Mouse (Mus musculus) liver, embryonic 11.5 days (tissue): ENCODE data around the gene Taar5. TPM values are rescaled to one million over a fixed set of nuclear protein-coding genes. Genes with fewer than 3 reads are reported as not detected.

ENCODE experiments used
- ATAC-seq: fragments of 200-750 bp; cut with Nextera tagmentation; replicated peaks from 2 replicates; pipeline ENCODE4 v1.8.0; 2017; ENCODE audit warnings: moderate number of reproducible peaks, mild to moderate bottlenecking, moderate TSS enrichment, moderate library complexity; ENCODE audit not compliant: low FRiP score
- DNase-seq: peaks from one replicate; pipeline ENCODE4 v3.0.0-alpha.2; 2017; ENCODE audit warnings: low spot score
- H3K27ac ChIP-seq: fragments of 300-500 bp; sonication (generic); 2 replicates; pipeline ENCODE4 v1.5.1; 2014; ENCODE audit warnings: mild to moderate bottlenecking, low read depth, low read length, control low read depth
- H3K27me3 ChIP-seq: fragments of 300-500 bp; sonication (generic); replicated peaks from 2 replicates; pipeline ENCODE4 v1.6.1; 2014; ENCODE audit warnings: low read length, mixed read lengths; ENCODE audit not compliant: control insufficient read depth, insufficient read depth
- H3K36me3 ChIP-seq: fragments of 300-500 bp; sonication (generic); 2 replicates; pipeline ENCODE4 v1.6.1; 2014; ENCODE audit warnings: mild to moderate bottlenecking, low read length, moderate library complexity, mixed read lengths; ENCODE audit not compliant: control insufficient read depth, insufficient read depth
- H3K4me1 ChIP-seq: fragments of 300-500 bp; sonication (generic); replicated peaks from 2 replicates; pipeline ENCODE4 v1.6.1; 2014; ENCODE audit warnings: low read length, mixed read lengths; ENCODE audit not compliant: control insufficient read depth, insufficient read depth
- H3K4me2 ChIP-seq: fragments of 300-500 bp; sonication (generic); 2 replicates; pipeline ENCODE4 v1.6.1; 2014; ENCODE audit warnings: mild to moderate bottlenecking, control low read depth, moderate library complexity
- H3K4me3 ChIP-seq: fragments of 300-500 bp; sonication (generic); 2 replicates; pipeline ENCODE4 v1.5.1; 2014; ENCODE audit warnings: low read depth, low read length, control low read depth
- H3K9ac ChIP-seq: fragments of 300-500 bp; sonication (generic); 2 replicates; pipeline ENCODE4 v1.6.1; 2014; ENCODE audit warnings: low read depth, low read length, control low read depth
- H3K9me3 ChIP-seq: fragments of 300-500 bp; sonication (generic); 2 replicates; pipeline ENCODE4 v1.6.1; 2016; ENCODE audit warnings: low read length, inconsistent platforms, mixed read lengths; ENCODE audit not compliant: control insufficient read depth
- WGBS: fragments of 180-500 bp; shearing (Covaris S2); extraction: QIAGEN DNeasy Blood & Tissue Kit; methylation state at CpG from one replicate; pipeline ENCODE4 v1.1.7; 2014; 5-methylcytosine and 5-hydroxymethylcytosine counted together
- polyA plus RNA-seq: library from polyadenylated mRNA; unstranded; fragments of >200 nt; fragmentation: Nextera tagmentation; extraction: Ambion mirVana; gene quantifications from 2 replicates; pipeline ENCODE4 v1.2.1, GENCODE M21; 2014

Gene Taar5
- polyA plus RNA-seq, 1 experiment from 2014 or later, result not detected

- no peak for DNase-seq
- Histone ChIP-seq H3K27ac (no peak overlapping the region), H3K4me3 (no peak overlapping the region), H3K4me2 (no peak overlapping the region), H3K9ac (no peak overlapping the region), H3K27me3 (no peaks in the 10 kb centered on the region), H3K4me1 (no peaks in the 10 kb centered on the region), H3K9me3 (no peaks in the 10 kb centered on the region), H3K36me3 (no peaks in the 10 kb centered on the region)
- 64% methylated on average over 3 of the region's 3 CpGs for WGBS
- ATAC-seq, result no peak
Observed at GRCm38 (mm10) chr10:23959071-23959470, 11.4 kb upstream of the Taar5 start.

DNA sequence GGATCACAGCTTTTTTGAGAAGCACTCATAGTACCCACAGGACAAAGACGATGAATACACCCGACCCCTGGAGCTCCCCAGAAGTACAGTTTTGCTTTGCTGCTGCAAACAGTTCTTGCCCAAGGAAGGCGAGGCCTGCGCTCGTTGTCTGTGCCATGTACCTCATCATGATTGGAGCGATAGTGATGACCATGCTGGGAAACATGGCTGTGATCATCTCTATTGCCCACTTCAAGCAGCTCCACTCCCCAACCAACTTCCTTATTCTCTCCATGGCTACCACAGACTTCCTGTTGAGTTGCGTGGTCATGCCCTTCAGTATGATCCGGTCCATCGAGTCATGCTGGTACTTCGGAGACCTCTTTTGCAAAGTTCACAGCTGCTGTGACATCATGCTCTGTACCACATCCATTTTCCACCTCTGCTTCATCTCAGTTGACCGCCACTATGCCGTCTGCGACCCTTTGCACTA is 10.0 kb upstream of the Taar5 start, which contains the start of gene Taar4:
TSS of gene Taar4 (plus strand) at position 51 of the 472 bp plus-strand sequence.
- H3K4me2 ChIP-seq, result no peak within 1 kb of the TSS
- no peaks in the 10 kb centered on the region for H3K4me1 ChIP-seq
- no peak within 1 kb of the TSS for H3K4me3 ChIP-seq
- no peaks in the 10 kb centered on the region for H3K9me3 ChIP-seq
- H3K27me3 ChIP-seq, result no peaks in the 10 kb centered on the region
- H3K27ac ChIP-seq, result no peak within 1 kb of the TSS
- no peak for DNase-seq
- ATAC-seq, result no peak
- H3K9ac ChIP-seq, result no peak within 1 kb of the TSS
- 85% methylated on average over 13 of the region's 13 CpGs for WGBS
- H3K36me3 ChIP-seq, result no peaks in the 10 kb centered on the region

- ATAC-seq, result no peak
- Histone ChIP-seq H3K4me2 (no peak overlapping the region), H3K36me3 (no peaks in the 10 kb centered on the region), H3K27me3 (no peaks in the 10 kb centered on the region), H3K4me3 (no peak overlapping the region), H3K9me3 (no peaks in the 10 kb centered on the region), H3K9ac (no peak overlapping the region), H3K27ac (no peak overlapping the region), H3K4me1 (no peaks in the 10 kb centered on the region)
- WGBS, result 64% methylated on average over 3 of the region's 3 CpGs
- no peak for DNase-seq
Observed at GRCm38 (mm10) chr10:23963444-23963843, 7.1 kb upstream of the Taar5 start.

GRCm38 (mm10) chr10:23964921-23965610 is 5.4 kb upstream of the Taar5 start:
- H3K9me3 ChIP-seq, result no peaks in the 10 kb centered on the region
- DNase-seq (no peak), ATAC-seq (no peak)
- H3K4me1 ChIP-seq, result no peaks in the 10 kb centered on the region
- no peaks in the 10 kb centered on the region for H3K27me3 ChIP-seq
- no peak overlapping the region for H3K9ac ChIP-seq
- no peak overlapping the region for H3K4me2 ChIP-seq
- H3K27ac ChIP-seq, result no peak overlapping the region
- WGBS, result 82% methylated on average over 6 of the region's 6 CpGs
- H3K36me3 ChIP-seq, result no peaks in the 10 kb centered on the region
- H3K4me3 ChIP-seq, result no peak overlapping the region

- H3K9ac ChIP-seq, result no peak overlapping the region
- no peak overlapping the region for H3K4me2 ChIP-seq
- no peaks in the 10 kb centered on the region for H3K36me3 ChIP-seq
- DNase-seq (no peak), ATAC-seq (no peak)
- no peaks in the 10 kb centered on the region for H3K27me3 ChIP-seq
- WGBS, result 78% methylated on average over 5 of the region's 5 CpGs
- no peak overlapping the region for H3K4me3 ChIP-seq
- H3K27ac ChIP-seq, result no peak overlapping the region
- no peaks in the 10 kb centered on the region for H3K9me3 ChIP-seq
- no peaks in the 10 kb centered on the region for H3K4me1 ChIP-seq
Observed at GRCm38 (mm10) chr10:23971256-23971655, 750 bp downstream of the Taar5 start.

GRCm38 (mm10) chr10:23977958-23978357 is 7.5 kb downstream of the Taar5 start:
- Histone ChIP-seq H3K9me3 (no peaks in the 10 kb centered on the region), H3K27ac (no peak overlapping the region), H3K36me3 (no peaks in the 10 kb centered on the region), H3K4me1 (no peaks in the 10 kb centered on the region), H3K27me3 (no peaks in the 10 kb centered on the region), H3K4me3 (no peak overlapping the region), H3K4me2 (no peak overlapping the region), H3K9ac (no peak overlapping the region)
- DNase-seq, result no peak
- no peak for ATAC-seq
- WGBS, result 61% methylated on average over 4 of the region's 4 CpGs

- H3K36me3 ChIP-seq, result no peaks in the 10 kb centered on the region
- no peak overlapping the region for H3K4me2 ChIP-seq
- DNase-seq, result peak; percentile 40
- no peaks in the 10 kb centered on the region for H3K27me3 ChIP-seq
- H3K4me1 ChIP-seq, result no peaks in the 10 kb centered on the region
- H3K4me3 ChIP-seq, result no peak overlapping the region
- no peak overlapping the region for H3K9ac ChIP-seq
- H3K27ac ChIP-seq, result no peak overlapping the region
- peak; percentile 75 for ATAC-seq
- H3K9me3 ChIP-seq, result no peaks in the 10 kb centered on the region
- WGBS, result 36% methylated on average over 16 of the region's 16 CpGs
Observed at GRCm38 (mm10) chr10:23978901-23979705, 8.6 kb downstream of the Taar5 start.

- H3K9ac ChIP-seq, result no peak within 1 kb of the TSS
- no peak within 1 kb of the TSS for H3K27ac ChIP-seq
- H3K36me3 ChIP-seq, result no peaks in the 10 kb centered on the region
- WGBS, result 72% methylated on average over 8 of the region's 8 CpGs
- ATAC-seq, result no peak
- no peak within 1 kb of the TSS for H3K4me3 ChIP-seq
- DNase-seq, result no peak
- no peak within 1 kb of the TSS for H3K4me2 ChIP-seq
- H3K9me3 ChIP-seq, result no peaks in the 10 kb centered on the region
- no peaks in the 10 kb centered on the region for H3K27me3 ChIP-seq
- no peaks in the 10 kb centered on the region for H3K4me1 ChIP-seq
Observed at GRCm38 (mm10) chr10:23985546-23985945, 15.0 kb downstream of the Taar5 start, which contains the start of gene Taar6. Taar6 (minus strand) TSS chr10:23985646.
